Mouse (Mus musculus) effector memory CD4-positive, alpha-beta T cell, adult 5 months (primary cell): Measurements from ENCODE around the gene Retreg1. TPM values are rescaled to one million over a fixed set of nuclear protein-coding genes. Genes with fewer than 3 reads are reported as not detected.

Source experiments
- polyA plus RNA-seq: library from polyadenylated mRNA; unstranded; fragments of 100-300 nt; shearing (Covaris generic); gene quantifications from one replicate; pipeline ENCODE4 v1.2.1, GENCODE M21; 2017

Retreg1 gene
- polyA plus RNA-seq, result 72.9 TPM

GRCm38 (mm10) chr15:25843086-25843991, at the start of gene Retreg1:
Gene Retreg1 (plus strand): TSS chr15:25843180.

DNA sequence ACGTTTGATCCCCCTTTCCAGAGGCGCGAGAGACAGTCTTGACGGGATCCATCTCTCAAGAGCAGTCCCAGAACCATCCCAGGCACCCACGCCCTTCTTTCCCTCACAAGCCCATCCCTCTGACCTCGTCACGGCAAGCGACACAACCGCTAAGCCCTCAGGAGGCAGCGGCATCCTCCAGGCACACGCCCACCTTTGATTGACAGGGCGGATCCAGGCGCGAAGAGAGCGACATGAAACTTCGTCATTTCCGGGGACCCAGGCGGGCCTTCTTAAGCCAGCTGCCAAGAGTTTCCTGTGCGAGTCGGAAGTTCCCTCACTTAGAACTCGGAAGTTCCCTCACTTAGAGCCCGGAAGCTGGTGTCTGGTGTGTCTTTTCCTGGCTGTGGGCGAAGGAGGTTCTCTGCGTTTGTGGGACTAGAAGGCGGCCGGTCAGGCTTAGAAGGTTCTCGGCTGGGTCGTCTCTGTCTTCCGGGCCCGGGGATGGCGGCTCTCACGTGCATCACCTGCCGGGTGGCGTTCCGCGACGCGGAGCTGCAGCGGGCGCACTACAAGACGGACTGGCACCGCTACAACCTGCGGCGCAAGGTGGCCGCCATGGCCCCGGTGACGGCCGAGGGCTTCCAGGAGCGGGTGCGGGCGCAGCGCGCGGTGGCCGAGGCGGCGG, 141.2 kb downstream of the Retreg1 start, which contains the start of gene Zfp622:
Gene Zfp622, plus strand, starts transcription at position 300 of the 667 bp plus-strand sequence.

Other genes with a start within 250 kb of the Retreg1 start
- gene Myo10, start 220.7 kb upstream of the Retreg1 start, polyA plus RNA-seq, result 0.94 TPM
- 115 TPM for gene Zfp622, start 141.2 kb downstream of the Retreg1 start, polyA plus RNA-seq